Mouse (Mus musculus) mesoderm, embryonic 11.5 days (tissue): ENCODE measurements at regions not wholly inside any gene's neighbourhood (a gene's known extent, or its start where the extent isn't known, plus 50 kb on each side); places are given as distances from the start of the nearest gene placed in this dataset.
"Not testable (repeated sequence)": the region's sequence is repeated elsewhere in the genome, so short reads cannot be mapped to it uniquely, and the experiment has no call there.

ENCODE experiments used
- DNase-seq: peaks from one replicate; pipeline ENCODE4 v3.0.0-alpha.2; 2012; ENCODE audit warnings: low read depth, low spot score

- DNase-seq: no peak
Measured at GRCm38 (mm10) chr7:111174393-111175124, 91.7 kb upstream of the Eif4g2 start.

GRCm38 (mm10) chr7:111172061-111172460 lies 89.2 kb upstream of the Eif4g2 start:
- DNase-seq: no peak

- DNase-seq: not testable (repeated sequence)
Measured at GRCm38 (mm10) chr7:111168546-111169233, 85.9 kb upstream of the Eif4g2 start.

- DNase-seq: no peak
Measured at GRCm38 (mm10) chr7:111164994-111165393, 82.2 kb upstream of the Eif4g2 start.

GRCm38 (mm10) chr7:111164276-111164675 lies 81.4 kb upstream of the Eif4g2 start:
- no peak for DNase-seq

GRCm38 (mm10) chr7:111163861-111164260 lies 81.0 kb upstream of the Eif4g2 start:
- DNase-seq: no peak

- DNase-seq: no peak
Measured at GRCm38 (mm10) chr7:111163321-111163720, 80.5 kb upstream of the Eif4g2 start.

- no peak for DNase-seq
Measured at GRCm38 (mm10) chr7:111158791-111159286, 76.0 kb upstream of the Eif4g2 start.

- peak; percentile 40 for DNase-seq
Measured at GRCm38 (mm10) chr7:111157754-111158325, 75.0 kb upstream of the Eif4g2 start.

GRCm38 (mm10) chr7:111157287-111157686 lies 74.5 kb upstream of the Eif4g2 start:
- no peak for DNase-seq

- DNase-seq: peak; percentile 40
Measured at GRCm38 (mm10) chr7:111156472-111157231, 73.8 kb upstream of the Eif4g2 start.

- DNase-seq: no peak
Measured at GRCm38 (mm10) chr7:111155995-111156394, 73.2 kb upstream of the Eif4g2 start.

- no peak for DNase-seq
Measured at GRCm38 (mm10) chr7:111154217-111154616, 71.4 kb upstream of the Eif4g2 start.

- DNase-seq: no peak
Measured at GRCm38 (mm10) chr7:111150540-111150939, 67.7 kb upstream of the Eif4g2 start.

GRCm38 (mm10) chr7:111150115-111150514 lies 67.3 kb upstream of the Eif4g2 start:
- DNase-seq: no peak

GRCm38 (mm10) chr7:111147593-111147992 lies 64.8 kb upstream of the Eif4g2 start:
- DNase-seq: no peak

- DNase-seq: no peak
Measured at GRCm38 (mm10) chr7:111146670-111147069, 63.8 kb upstream of the Eif4g2 start.

- no peak for DNase-seq
Measured at GRCm38 (mm10) chr7:111144216-111144615, 61.4 kb upstream of the Eif4g2 start.

GRCm38 (mm10) chr7:111141285-111141965 lies 58.6 kb upstream of the Eif4g2 start:
- DNase-seq: no peak

GRCm38 (mm10) chr7:111138038-111138437 lies 55.2 kb upstream of the Eif4g2 start:
- no peak for DNase-seq

- DNase-seq: no peak
Measured at GRCm38 (mm10) chr7:111136066-111136639, 53.3 kb upstream of the Eif4g2 start.
